Mouse (Mus musculus) brain, embryonic 18.5 days (tissue): ENCODE measurements around the gene Kcnk3.

Experiments
- DNase-seq: peaks from one replicate; pipeline ENCODE4 v3.0.0-alpha.2; 2012; ENCODE audit warnings: low read depth, low spot score

The Kcnk3 gene

DNA sequence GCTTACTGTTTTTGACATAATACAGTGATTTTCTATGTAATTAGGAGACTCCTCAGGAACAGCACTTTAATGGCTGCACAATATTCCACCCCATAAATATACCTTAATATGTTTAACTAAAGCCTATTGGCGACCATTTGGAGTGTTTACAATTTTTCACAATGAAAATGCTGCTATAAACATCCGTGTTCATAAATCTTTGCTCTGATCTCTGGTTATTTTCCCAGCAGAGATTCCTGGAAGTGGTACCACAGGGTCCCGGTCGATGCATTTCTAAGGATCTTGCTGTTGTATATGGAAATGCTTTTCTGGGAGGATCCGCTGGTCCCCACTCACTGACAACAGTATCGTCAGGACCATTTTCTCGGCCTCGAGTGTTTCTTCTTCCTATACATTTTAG, 25.3 kb downstream of the Kcnk3 start:
- DNase-seq, result no peak

- no peak for DNase-seq
Observed at GRCm38 (mm10) chr5:30614221-30614620, 26.3 kb downstream of the Kcnk3 start.

DNA sequence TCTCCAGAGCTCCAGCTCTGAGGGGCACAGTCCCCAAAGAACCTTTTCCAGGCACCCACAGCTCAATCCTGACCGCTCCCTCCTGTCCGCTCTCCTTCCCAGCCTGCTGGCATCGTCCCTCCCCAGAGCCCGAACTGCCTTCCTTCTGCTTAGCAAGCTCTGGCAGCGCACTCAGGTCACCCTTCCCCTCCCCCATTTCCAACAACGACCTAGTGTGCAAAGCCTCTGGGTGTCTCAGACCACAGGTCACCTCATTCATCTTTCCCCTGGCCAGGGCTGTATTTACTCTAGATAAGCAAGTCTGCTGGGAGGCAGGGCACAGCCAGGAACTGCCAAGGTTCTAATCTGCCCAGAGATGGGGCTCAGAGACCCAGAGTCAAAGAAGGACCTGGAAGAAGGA, 27.4 kb downstream of the Kcnk3 start:
- no peak for DNase-seq

GRCm38 (mm10) chr5:30615819-30616218, 27.8 kb downstream of the Kcnk3 start:
- DNase-seq, result no peak

DNA sequence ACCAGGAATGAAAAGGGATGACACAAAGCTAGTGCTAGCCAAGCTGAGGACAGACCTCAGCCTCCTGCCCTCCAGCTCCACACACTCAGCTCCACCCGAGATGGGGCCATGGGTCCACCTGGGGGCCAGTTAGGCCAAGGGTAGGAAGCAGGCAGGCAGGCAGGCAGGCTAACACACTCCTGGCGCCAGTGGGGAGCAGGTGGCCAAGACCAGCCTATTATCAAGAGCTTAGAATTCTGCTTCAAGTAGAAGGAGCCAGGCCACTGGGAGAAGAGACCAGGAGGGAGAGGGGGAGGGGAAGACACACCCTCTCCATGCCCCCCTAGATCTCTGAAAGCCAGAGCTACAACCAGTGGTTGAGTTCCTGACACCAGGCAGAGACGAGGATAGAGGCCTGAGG, 28.7 kb downstream of the Kcnk3 start:
- no peak for DNase-seq

- DNase-seq, result no peak
Observed at GRCm38 (mm10) chr5:30617357-30617756, 29.4 kb downstream of the Kcnk3 start.

DNA sequence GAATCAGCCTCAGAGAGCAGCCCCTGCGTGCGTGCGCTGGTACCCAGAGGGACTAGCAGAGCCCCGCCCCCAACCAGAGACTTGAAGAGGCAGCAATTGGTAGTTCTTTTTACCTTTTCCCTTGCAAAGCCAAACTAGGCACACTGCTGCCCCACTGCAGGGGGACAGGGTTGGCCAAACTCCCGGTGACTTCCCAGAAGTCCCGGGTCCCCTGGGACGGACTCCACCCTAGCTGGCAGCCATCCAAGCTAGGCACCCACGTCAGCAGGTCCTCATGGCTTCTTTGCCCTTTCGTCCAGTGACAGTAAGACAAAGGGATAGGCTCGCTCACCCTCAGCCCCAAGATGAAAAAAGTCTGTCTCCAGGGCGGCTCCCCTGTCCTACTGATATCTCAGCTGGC, 29.9 kb downstream of the Kcnk3 start:
- no peak for DNase-seq

DNA sequence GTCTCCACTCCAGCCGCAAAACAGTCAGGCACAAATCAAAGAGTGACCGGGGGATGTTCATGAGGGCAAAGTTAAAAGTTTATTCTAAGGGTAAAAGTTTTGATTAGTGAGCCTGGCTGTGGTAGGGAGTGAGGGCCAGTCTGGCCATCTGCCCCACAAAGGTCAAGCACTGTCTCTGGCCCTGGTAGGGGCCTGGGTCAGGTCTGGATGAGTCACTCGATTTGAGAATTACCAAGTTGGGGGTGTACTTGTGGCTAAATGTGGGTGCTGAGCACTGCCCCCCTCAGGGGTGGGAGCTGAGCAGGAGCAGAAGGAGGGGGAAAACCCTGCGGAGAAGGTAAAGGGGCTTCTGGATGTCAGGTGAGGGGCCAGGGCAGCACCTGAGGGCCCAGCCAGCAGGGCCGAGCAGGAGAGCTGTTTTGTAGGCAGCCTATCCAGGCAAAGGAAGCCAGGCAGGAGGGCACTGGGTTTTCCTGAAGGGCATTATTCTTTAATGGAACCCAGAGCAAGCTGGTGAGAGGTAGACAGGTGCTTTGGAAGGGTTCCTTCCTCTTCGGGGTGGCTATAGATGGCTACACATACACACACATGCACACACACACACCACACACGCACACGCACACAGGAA, 30.5 kb downstream of the Kcnk3 start:
- no peak for DNase-seq

- no peak for DNase-seq
Observed at GRCm38 (mm10) chr5:30619211-30619610, 31.2 kb downstream of the Kcnk3 start.

DNA sequence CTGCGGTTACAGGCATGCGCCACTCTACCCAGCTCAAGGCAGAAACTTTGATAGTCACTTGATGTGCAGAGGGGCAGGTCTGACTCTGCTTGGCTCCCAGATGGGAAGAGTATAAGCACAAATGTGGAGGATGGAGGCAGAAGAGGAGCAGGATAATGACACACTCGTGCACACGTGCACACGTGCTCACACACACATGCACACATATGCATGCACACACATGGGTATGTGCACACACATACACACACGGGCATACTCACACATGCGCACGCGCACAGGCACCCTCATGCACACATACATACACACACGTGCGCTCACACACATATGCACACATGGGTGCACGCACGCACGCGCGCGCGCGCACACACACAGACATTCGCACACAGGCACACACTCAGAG, 32.6 kb downstream of the Kcnk3 start:
- DNase-seq, result no peak

GRCm38 (mm10) chr5:30621211-30621790, 33.3 kb downstream of the Kcnk3 start:
- DNase-seq, result no peak

- no peak for DNase-seq
Observed at GRCm38 (mm10) chr5:30621844-30622176, 33.8 kb downstream of the Kcnk3 start.

- no peak for DNase-seq
Observed at GRCm38 (mm10) chr5:30622177-30622840, 34.3 kb downstream of the Kcnk3 start.

DNA sequence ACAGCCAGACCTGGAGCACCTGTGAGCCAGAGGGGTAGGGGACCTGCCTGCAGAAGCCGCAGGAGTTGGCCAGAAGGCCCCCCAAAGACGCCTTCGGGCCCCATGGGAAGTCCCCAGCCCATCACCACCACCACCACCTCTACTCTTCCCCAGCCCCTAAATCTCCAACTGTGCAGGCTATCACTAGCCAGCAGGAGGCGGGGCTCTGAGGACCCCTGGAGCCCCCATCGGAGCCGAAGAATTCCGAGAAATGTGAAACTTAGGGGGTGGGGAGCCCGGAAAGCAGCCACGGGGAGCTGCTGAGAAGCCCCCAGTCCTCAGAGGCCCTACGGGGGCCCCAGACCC, 34.8 kb downstream of the Kcnk3 start:
- DNase-seq, result no peak

- no peak for DNase-seq
Observed at GRCm38 (mm10) chr5:30623380-30623779, 35.4 kb downstream of the Kcnk3 start.

GRCm38 (mm10) chr5:30624311-30624710, 36.3 kb downstream of the Kcnk3 start:
- DNase-seq, result no peak

DNA sequence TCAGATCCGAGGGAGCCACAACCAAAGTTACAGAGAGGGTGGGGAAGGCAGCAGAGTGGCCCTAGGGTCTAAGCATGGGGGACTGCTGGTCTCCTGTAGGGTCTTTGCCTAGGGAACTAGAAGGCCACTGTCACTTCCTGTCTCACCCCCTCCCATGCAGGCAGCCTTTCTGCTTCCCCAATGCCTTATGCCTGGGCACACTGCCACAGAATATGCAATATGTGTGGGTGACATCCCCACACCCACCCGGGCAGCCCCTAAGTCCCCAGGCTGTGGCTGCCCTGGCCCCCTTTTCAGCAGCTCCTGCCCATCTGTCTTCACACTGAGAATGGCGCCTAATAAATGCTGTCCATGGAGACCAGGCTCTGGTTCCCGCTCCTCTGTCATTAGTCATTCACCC, 36.9 kb downstream of the Kcnk3 start:
- no peak for DNase-seq

GRCm38 (mm10) chr5:30625379-30625778, 37.4 kb downstream of the Kcnk3 start:
- no peak for DNase-seq

- DNase-seq, result no peak
Observed at GRCm38 (mm10) chr5:30626331-30627105, 38.5 kb downstream of the Kcnk3 start.

DNA sequence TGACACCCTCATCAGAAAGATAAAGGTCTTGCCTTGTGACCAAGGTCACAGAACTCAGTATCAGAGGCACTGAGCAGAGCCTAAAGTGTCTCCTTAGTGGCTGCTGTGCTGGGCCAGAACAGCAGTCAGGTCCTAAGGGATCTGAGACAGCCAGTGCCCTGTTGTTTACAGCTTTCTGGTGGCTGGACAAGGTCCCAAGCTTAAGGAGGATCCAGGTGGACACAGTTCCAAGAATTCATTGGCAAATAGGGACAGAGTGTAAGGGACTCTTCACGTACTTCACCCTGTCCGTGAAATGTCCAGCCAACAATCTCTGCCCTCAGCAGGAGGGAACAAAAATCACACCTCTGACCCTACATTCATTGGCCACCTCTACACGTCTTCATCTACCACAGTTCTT, 40.5 kb downstream of the Kcnk3 start:
- no peak for DNase-seq

DNA sequence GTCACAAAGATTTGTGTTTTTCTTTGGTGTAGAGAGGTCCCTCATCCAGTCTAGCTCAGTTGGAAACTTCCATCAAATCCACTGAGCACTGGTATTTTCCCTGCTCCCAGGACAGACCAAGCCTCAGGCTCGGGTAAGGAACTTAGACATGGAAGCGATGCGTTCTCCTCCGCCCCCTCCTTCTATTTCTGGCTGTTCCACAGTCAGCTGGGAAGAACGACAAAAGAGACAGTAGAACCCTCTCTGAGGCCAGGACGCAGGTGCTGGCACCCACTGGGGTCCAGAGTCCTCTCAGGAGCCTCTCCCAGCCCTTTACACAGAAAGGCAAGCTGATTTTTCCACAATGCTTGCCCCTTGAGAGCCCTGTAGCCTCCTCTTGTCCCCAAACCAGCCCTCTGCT, 42.4 kb downstream of the Kcnk3 start:
- no peak for DNase-seq

DNA sequence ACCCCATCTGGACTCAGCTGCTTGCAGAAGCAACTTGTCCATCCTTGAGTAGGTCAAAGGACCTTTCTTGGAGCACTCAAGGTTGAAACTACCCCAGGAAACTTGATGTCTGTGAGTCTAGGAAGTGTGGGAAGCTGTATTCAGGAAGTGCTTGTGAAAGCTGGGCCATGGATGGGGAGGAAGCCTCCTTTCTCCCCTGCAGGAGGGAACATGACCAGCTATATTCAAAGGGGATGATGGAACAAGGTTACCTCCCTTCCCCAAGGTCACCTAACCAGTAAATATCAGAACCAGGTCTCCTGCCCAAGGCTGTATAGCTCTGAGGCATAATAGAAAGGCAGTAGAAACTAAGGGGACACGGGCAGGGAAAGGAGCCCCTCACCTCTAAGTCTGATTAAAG, 44.2 kb downstream of the Kcnk3 start:
- no peak for DNase-seq

GRCm38 (mm10) chr5:30636994-30637393, 49.0 kb downstream of the Kcnk3 start:
- DNase-seq, result no peak
